Mouse (Mus musculus): ENCODE data around the gene Fgf9. TPM values are rescaled to one million over a fixed set of nuclear protein-coding genes. Genes with fewer than 3 reads are reported as not detected.

Fgf9 gene
- polyA plus RNA-seq, 1 experiment from 2014 or later, result 9.4 TPM

DNA sequence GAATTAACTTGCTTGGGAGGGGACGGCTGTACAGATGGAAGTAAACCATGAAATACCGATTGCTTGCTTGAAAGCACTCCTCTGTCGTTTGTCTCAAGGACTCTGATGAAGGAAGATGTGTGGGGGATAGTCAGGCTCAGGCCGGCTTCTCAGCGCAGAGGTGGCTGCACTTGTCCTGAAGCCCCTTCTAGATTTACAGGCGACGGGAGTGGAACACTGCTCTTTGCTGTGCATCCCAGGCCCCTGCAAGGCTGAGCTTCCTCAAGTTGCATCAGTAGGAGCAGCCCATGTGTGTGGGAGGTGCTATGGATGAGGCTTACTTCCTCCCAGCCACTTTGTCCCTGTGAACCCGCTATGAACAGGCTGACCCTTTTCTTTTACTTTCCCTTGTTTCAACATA is 33.9 kb downstream of the Fgf9 start:
- 59% methylated on average over 8 of the region's 8 CpGs for WGBS
- ATAC-seq (ENCODE audit: insufficient number of reproducible peaks, low FRiP score, low TSS enrichment, low read depth) (no peak), DNase-seq (ENCODE audit: low spot score) (no peak)
- no peaks in the 10 kb centered on the region for H3K36me3 ChIP-seq (ENCODE audit: control insufficient read depth, insufficient read depth, low read length)
- H3K27me3 ChIP-seq (ENCODE audit: control insufficient read depth, insufficient read depth, low read length), result no peaks in the 10 kb centered on the region
- H3K27ac ChIP-seq (replicated peaks; ENCODE audit: low read depth, low read length), result no peak overlapping the region
- no peak overlapping the region for H3K9ac ChIP-seq (ENCODE audit: low read length)
- no peak overlapping the region for H3K4me3 ChIP-seq (ENCODE audit: low read depth, low read length)
- H3K4me2 ChIP-seq (ENCODE audit: low read depth, severe bottlenecking), result no peak overlapping the region
- no peaks in the 10 kb centered on the region for H3K9me3 ChIP-seq (ENCODE audit: control insufficient read depth, low read length)
- H3K4me1 ChIP-seq (ENCODE audit: control insufficient read depth, insufficient read depth, low read length), result 0 out of 2 replicates have a peak, but pooled peaks cover 3% of the 10 kb centered on the region

DNA sequence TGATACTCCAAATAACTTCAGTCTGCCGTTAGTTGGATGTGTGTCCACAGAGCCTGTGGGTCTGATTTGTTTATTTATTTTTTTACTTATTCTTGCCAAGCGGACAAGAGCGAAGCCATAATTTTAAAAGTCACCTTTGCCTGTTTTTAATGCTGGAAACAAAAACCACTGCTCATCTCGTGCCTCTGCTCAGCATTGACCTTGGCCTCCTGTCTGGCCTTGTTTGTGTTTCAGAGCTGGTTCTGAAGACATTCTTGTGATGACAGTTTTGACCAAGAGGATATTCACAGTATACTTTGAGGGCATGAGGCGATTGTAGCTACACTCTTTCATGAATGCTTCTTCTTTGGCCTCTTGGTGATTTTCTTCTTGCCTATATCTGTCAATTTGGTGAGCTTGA is 35.2 kb downstream of the Fgf9 start:
- Histone ChIP-seq H3K27me3 (ENCODE audit: control insufficient read depth, insufficient read depth, low read length) (no peaks in the 10 kb centered on the region), H3K36me3 (ENCODE audit: control insufficient read depth, insufficient read depth, low read length) (no peaks in the 10 kb centered on the region), H3K9me3 (ENCODE audit: control insufficient read depth, low read length) (no peaks in the 10 kb centered on the region), H3K27ac (replicated peaks; ENCODE audit: low read depth, low read length) (no peak overlapping the region), H3K4me1 (ENCODE audit: control insufficient read depth, insufficient read depth, low read length) (0 out of 2 replicates have a peak, but pooled peaks cover 3% of the 10 kb centered on the region), H3K4me2 (ENCODE audit: low read depth, severe bottlenecking) (no peak overlapping the region), H3K4me3 (ENCODE audit: low read depth, low read length) (no peak overlapping the region), H3K9ac (ENCODE audit: low read length) (no peak overlapping the region)
- WGBS, result 87% methylated on average over 5 of the region's 5 CpGs
- DNase-seq (ENCODE audit: low spot score) (no peak), ATAC-seq (ENCODE audit: insufficient number of reproducible peaks, low FRiP score, low TSS enrichment, low read depth) (no peak)

DNA sequence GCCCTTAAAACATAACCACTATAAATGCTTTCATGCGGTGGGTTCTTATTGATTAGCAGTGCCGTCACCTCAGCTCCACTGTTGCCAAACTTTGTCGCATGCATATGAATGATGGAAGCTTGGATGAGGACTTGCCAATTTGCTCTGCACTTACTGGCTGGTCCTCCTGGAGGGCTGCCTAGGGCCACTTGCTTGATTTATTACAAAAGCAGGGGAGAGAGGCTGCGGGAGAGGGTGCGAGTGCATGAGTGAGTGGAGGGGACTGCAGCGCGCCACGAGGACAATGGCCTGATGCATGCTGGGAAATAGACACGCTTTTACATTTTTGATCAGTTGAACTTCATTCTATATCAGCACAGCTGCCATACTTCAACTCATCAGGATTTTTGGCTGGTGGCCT is 39.3 kb downstream of the Fgf9 start:
- Histone ChIP-seq H3K27ac (replicated peaks; ENCODE audit: low read depth, low read length) (no peak overlapping the region), H3K9me3 (ENCODE audit: control insufficient read depth, low read length) (no peaks in the 10 kb centered on the region), H3K4me1 (ENCODE audit: control insufficient read depth, insufficient read depth, low read length) (no peaks in the 10 kb centered on the region), H3K9ac (ENCODE audit: low read length) (no peak overlapping the region), H3K4me3 (ENCODE audit: low read depth, low read length) (no peak overlapping the region), H3K36me3 (ENCODE audit: control insufficient read depth, insufficient read depth, low read length) (no peaks in the 10 kb centered on the region), H3K27me3 (ENCODE audit: control insufficient read depth, insufficient read depth, low read length) (no peaks in the 10 kb centered on the region), H3K4me2 (ENCODE audit: low read depth, severe bottlenecking) (no peak overlapping the region)
- WGBS, result 91% methylated on average over 9 of the region's 9 CpGs
- no peak for ATAC-seq (ENCODE audit: insufficient number of reproducible peaks, low FRiP score, low TSS enrichment, low read depth)
- DNase-seq (ENCODE audit: low spot score), result no peak

DNA sequence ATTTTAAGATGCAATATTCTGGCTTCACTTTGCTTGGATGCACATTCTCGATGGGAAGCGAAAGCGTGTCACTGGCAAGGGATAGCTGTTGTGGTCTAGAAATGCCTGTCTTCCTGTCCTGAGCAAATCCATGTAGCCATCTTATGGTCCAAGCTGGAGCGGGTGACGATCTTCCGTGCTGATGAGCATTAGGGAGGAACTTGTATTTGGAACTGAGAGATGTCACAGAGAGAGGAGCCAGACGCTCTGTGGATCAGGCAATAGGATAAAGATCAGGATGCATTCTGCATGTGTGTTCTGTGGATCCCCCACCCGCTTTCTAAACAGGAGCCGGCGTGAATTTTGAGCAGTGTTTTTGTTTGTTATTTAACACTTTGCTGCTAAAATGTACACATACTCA is 41.2 kb downstream of the Fgf9 start:
- Histone ChIP-seq H3K4me2 (ENCODE audit: low read depth, severe bottlenecking) (no peak overlapping the region), H3K4me3 (ENCODE audit: low read depth, low read length) (no peak overlapping the region), H3K36me3 (ENCODE audit: control insufficient read depth, insufficient read depth, low read length) (no peaks in the 10 kb centered on the region), H3K27me3 (ENCODE audit: control insufficient read depth, insufficient read depth, low read length) (no peaks in the 10 kb centered on the region), H3K9ac (ENCODE audit: low read length) (no peak overlapping the region), H3K27ac (replicated peaks; ENCODE audit: low read depth, low read length) (no peak overlapping the region), H3K4me1 (ENCODE audit: control insufficient read depth, insufficient read depth, low read length) (no peaks in the 10 kb centered on the region), H3K9me3 (ENCODE audit: control insufficient read depth, low read length) (no peaks in the 10 kb centered on the region)
- 87% methylated on average over 10 of the region's 10 CpGs for WGBS
- no peak for DNase-seq (ENCODE audit: low spot score)
- no peak for ATAC-seq (ENCODE audit: insufficient number of reproducible peaks, low FRiP score, low TSS enrichment, low read depth)

DNA sequence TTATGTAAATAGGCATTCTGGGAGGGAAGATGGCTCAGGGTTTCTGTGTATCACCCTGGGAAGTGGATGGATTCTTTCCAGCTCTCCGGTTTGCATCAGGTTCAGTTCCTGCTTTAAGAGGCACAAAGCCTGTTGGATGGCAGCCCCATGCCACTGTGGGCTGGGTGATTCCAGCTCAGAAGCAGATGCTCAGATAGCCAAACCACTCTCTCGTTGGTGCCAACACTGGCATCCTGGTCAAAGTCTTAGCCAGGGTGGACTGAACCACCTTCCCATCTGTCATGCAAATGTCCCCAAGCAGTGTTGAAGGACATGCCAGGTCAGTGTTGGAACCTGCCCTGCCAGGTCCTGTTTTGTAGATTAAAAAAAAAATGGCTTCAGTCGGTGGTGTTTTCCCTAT is 42.0 kb downstream of the Fgf9 start:
- Histone ChIP-seq H3K27ac (replicated peaks; ENCODE audit: low read depth, low read length) (no peak overlapping the region), H3K4me3 (ENCODE audit: low read depth, low read length) (no peak overlapping the region), H3K27me3 (ENCODE audit: control insufficient read depth, insufficient read depth, low read length) (no peaks in the 10 kb centered on the region), H3K9ac (ENCODE audit: low read length) (no peak overlapping the region), H3K4me1 (ENCODE audit: control insufficient read depth, insufficient read depth, low read length) (no peaks in the 10 kb centered on the region), H3K36me3 (ENCODE audit: control insufficient read depth, insufficient read depth, low read length) (no peaks in the 10 kb centered on the region), H3K4me2 (ENCODE audit: low read depth, severe bottlenecking) (no peak overlapping the region), H3K9me3 (ENCODE audit: control insufficient read depth, low read length) (no peaks in the 10 kb centered on the region)
- DNase-seq (ENCODE audit: low spot score) (no peak), ATAC-seq (ENCODE audit: insufficient number of reproducible peaks, low FRiP score, low TSS enrichment, low read depth) (no peak)
- 77% methylated on average over 3 of the region's 3 CpGs for WGBS

DNA sequence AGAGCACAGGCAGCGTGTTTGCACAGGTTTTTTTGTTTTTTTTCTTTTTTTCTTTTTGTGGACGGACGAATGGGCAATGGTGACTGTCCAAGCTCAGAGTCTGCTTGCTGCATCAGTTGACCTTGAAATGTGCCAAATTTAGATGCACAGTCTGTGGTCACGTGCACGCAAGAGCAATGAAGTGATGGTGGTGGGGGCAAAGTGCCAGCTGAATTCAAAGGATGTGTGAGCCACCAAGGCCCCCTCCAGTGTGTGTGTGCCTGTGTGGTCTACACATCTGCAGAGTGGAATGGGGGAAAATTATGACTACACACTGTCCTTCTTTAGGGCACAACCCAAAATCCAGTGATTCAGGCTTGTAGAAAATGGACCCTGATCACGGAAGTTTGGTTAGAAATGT is 42.8 kb downstream of the Fgf9 start:
- Histone ChIP-seq H3K4me2 (ENCODE audit: low read depth, severe bottlenecking) (no peak overlapping the region), H3K4me1 (ENCODE audit: control insufficient read depth, insufficient read depth, low read length) (no peaks in the 10 kb centered on the region), H3K4me3 (ENCODE audit: low read depth, low read length) (no peak overlapping the region), H3K36me3 (ENCODE audit: control insufficient read depth, insufficient read depth, low read length) (no peaks in the 10 kb centered on the region), H3K27me3 (ENCODE audit: control insufficient read depth, insufficient read depth, low read length) (no peaks in the 10 kb centered on the region), H3K9ac (ENCODE audit: low read length) (no peak overlapping the region), H3K27ac (replicated peaks; ENCODE audit: low read depth, low read length) (no peak overlapping the region), H3K9me3 (ENCODE audit: control insufficient read depth, low read length) (no peaks in the 10 kb centered on the region)
- ATAC-seq (ENCODE audit: insufficient number of reproducible peaks, low FRiP score, low TSS enrichment, low read depth) (no peak), DNase-seq (ENCODE audit: low spot score) (no peak)
- 70% methylated on average over 6 of the region's 6 CpGs for WGBS

DNA sequence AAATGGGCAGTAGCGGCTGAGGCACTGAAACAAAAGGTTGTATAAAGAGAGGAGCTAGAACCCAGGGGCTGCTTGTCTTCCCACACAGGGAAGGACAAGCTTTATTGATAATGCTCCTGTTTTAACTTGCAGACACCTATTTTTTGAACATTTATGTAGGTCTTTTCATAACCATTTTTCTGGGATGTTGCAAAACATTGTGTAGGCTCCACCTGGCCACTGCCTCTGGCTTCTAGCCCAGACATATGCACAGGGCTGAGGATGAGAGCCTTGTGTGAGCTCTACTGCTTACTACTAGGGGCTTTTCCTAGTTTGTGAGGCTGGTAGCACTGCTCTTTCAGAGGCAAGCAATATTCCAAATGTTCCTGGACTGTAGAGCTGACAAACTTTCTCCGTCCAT is 43.8 kb downstream of the Fgf9 start:
- 85% methylated on average over 2 of the region's 2 CpGs for whole genome bisulfite sequencing
- DNase-seq (ENCODE audit: low spot score) (no peak), ATAC-seq (ENCODE audit: insufficient number of reproducible peaks, low FRiP score, low TSS enrichment, low read depth) (no peak)
- Histone ChIP-seq H3K9ac (ENCODE audit: low read length) (no peak overlapping the region), H3K4me2 (ENCODE audit: low read depth, severe bottlenecking) (no peak overlapping the region), H3K9me3 (ENCODE audit: control insufficient read depth, low read length) (no peaks in the 10 kb centered on the region), H3K27me3 (ENCODE audit: control insufficient read depth, insufficient read depth, low read length) (no peaks in the 10 kb centered on the region), H3K4me1 (ENCODE audit: control insufficient read depth, insufficient read depth, low read length) (no peaks in the 10 kb centered on the region), H3K27ac (replicated peaks; ENCODE audit: low read depth, low read length) (no peak overlapping the region), H3K4me3 (ENCODE audit: low read depth, low read length) (no peak overlapping the region), H3K36me3 (ENCODE audit: control insufficient read depth, insufficient read depth, low read length) (no peaks in the 10 kb centered on the region)

DNA sequence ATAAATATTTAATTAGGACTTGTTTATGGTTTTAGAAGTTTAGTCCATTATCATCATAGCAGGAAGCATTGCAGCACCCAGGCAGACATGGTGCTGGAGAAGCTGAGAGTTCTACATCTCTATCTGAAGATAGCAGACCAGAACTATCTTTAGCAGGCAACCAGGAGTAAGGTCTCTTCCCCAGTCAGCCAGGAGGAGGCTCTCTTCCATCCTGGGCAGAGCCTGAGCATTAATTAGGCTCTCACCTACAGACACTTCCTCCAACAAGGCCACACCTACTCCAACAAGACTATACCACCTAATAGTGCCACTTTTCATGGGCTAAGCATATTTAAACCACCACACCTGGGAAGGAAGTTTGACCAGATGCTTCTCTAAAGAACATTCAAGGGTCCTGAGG is 54.3 kb downstream of the Fgf9 start:
- no peak for ATAC-seq (ENCODE audit: insufficient number of reproducible peaks, low FRiP score, low TSS enrichment, low read depth)
- Histone ChIP-seq H3K9me3 (ENCODE audit: control insufficient read depth, low read length) (no peaks in the 10 kb centered on the region), H3K4me1 (ENCODE audit: control insufficient read depth, insufficient read depth, low read length) (no peaks in the 10 kb centered on the region), H3K9ac (ENCODE audit: low read length) (no peak overlapping the region), H3K36me3 (ENCODE audit: control insufficient read depth, insufficient read depth, low read length) (no peaks in the 10 kb centered on the region), H3K27me3 (ENCODE audit: control insufficient read depth, insufficient read depth, low read length) (no peaks in the 10 kb centered on the region), H3K4me3 (ENCODE audit: low read depth, low read length) (no peak overlapping the region), H3K27ac (replicated peaks; ENCODE audit: low read depth, low read length) (no peak overlapping the region), H3K4me2 (ENCODE audit: low read depth, severe bottlenecking) (no peak overlapping the region)
- no peak for DNase-seq (ENCODE audit: low spot score)

DNA sequence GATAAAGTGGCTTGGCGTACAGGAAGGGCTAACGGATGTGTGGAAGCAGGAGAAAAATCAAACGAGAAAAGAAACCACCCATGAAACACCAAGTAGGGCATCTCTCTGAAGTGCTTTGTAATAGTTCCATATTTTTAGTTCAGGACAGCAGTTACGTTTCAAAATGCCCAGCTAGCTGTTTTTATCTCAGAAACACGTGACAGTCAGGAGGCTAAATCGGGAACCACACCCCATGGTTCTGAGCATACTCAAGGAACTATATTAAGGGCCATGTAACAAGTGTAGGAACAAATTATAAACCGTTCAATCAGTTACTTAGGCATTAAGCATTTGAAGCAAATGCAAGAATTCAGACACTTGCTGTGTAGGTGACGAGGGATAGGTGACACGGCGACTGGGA is 56.2 kb downstream of the Fgf9 start:
- Histone ChIP-seq H3K9ac (ENCODE audit: low read length) (no peak overlapping the region), H3K4me1 (ENCODE audit: control insufficient read depth, insufficient read depth, low read length) (no peaks in the 10 kb centered on the region), H3K27me3 (ENCODE audit: control insufficient read depth, insufficient read depth, low read length) (no peaks in the 10 kb centered on the region), H3K27ac (replicated peaks; ENCODE audit: low read depth, low read length) (no peak overlapping the region), H3K36me3 (ENCODE audit: control insufficient read depth, insufficient read depth, low read length) (no peaks in the 10 kb centered on the region), H3K9me3 (ENCODE audit: control insufficient read depth, low read length) (no peaks in the 10 kb centered on the region), H3K4me2 (ENCODE audit: low read depth, severe bottlenecking) (no peak overlapping the region), H3K4me3 (ENCODE audit: low read depth, low read length) (no peak overlapping the region)
- ATAC-seq (ENCODE audit: insufficient number of reproducible peaks, low FRiP score, low TSS enrichment, low read depth), result no peak
- WGBS, result 91% methylated on average over 10 of the region's 10 CpGs
- no peak for DNase-seq (ENCODE audit: low spot score)

Measured in limb, embryonic 11.5 days (tissue).